Mouse (Mus musculus): ENCODE data around the gene 4930430F08Rik. TPM values are rescaled to one million over a fixed set of nuclear protein-coding genes. Genes with fewer than 3 reads are reported as not detected.
"Not testable (repeated sequence)": the region's sequence is repeated elsewhere in the genome, so short reads cannot be mapped to it uniquely, and the experiment has no call there.

The 4930430F08Rik gene
- polyA plus RNA-seq, 1 experiment from 2014 or later: 5.1 TPM

DNA sequence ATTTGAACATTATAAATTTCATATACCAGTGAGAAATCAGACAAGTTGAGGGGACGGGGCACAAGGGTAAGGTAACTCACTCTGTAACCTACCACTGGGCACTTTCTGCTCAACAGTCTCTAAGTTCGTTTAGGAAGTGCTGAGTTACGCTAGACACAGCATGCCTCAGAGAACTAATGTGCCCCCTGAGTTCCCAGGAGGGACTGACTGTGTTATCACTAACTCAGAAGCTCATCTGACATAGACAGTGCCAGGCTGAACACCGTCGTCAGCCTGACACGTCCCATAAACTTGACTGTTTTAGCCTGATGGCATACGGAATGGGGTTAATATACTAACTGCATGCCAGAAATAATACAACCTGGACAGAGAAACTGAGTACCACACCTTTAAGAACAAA, 14.9 kb downstream of the 4930430F08Rik start:
- Histone ChIP-seq H3K9ac (replicated peaks) (no peak overlapping the region), H3K36me3 (replicated peaks; ENCODE audit: insufficient read depth, low read length) (peaks cover 15% of the 10 kb centered on the region), H3K4me2 (ENCODE audit: low read depth, low read length) (no peak overlapping the region), H3K4me1 (ENCODE audit: insufficient read depth) (no peaks in the 10 kb centered on the region), H3K4me3 (ENCODE audit: low read depth, low read length) (no peak overlapping the region), H3K9me3 (ENCODE audit: low read length) (no peaks in the 10 kb centered on the region), H3K27ac (ENCODE audit: low read depth) (no peak overlapping the region), H3K27me3 (ENCODE audit: insufficient read depth, low read length) (no peaks in the 10 kb centered on the region)
- DNase-seq (no peak), ATAC-seq (0 out of 2 replicates have a peak, but pooled peaks have one; percentile 29)
- no peak for TF ChIP-seq EP300 (IDR thresholded peaks at IDR 0.05; ENCODE audit: low read depth)
- no peak for TF ChIP-seq CTCF (IDR thresholded peaks at IDR 0.05; ENCODE audit: low read depth)
- WGBS (ENCODE audit: insufficient replicate concordance): 68% methylated on average over 7 of the region's 7 CpGs

GRCm38 (mm10) chr10:100574505-100575149, 15.6 kb downstream of the 4930430F08Rik start:
- ATAC-seq (peak; percentile 82), DNase-seq (no peak)
- Histone ChIP-seq H3K4me3 (ENCODE audit: low read depth, low read length) (no peak overlapping the region), H3K27me3 (ENCODE audit: insufficient read depth, low read length) (no peaks in the 10 kb centered on the region), H3K4me2 (ENCODE audit: low read depth, low read length) (no peak overlapping the region), H3K4me1 (ENCODE audit: insufficient read depth) (no peaks in the 10 kb centered on the region), H3K9ac (replicated peaks) (no peak overlapping the region), H3K9me3 (ENCODE audit: low read length) (no peaks in the 10 kb centered on the region), H3K27ac (ENCODE audit: low read depth) (no peak overlapping the region), H3K36me3 (replicated peaks; ENCODE audit: insufficient read depth, low read length) (peaks cover 15% of the 10 kb centered on the region)
- TF ChIP-seq EP300 (IDR thresholded peaks at IDR 0.05; ENCODE audit: low read depth) (peak; percentile 83), CTCF (IDR thresholded peaks at IDR 0.05; ENCODE audit: low read depth) (no peak)
- WGBS (ENCODE audit: insufficient replicate concordance): 65% methylated on average over 7 of the region's 7 CpGs

DNA sequence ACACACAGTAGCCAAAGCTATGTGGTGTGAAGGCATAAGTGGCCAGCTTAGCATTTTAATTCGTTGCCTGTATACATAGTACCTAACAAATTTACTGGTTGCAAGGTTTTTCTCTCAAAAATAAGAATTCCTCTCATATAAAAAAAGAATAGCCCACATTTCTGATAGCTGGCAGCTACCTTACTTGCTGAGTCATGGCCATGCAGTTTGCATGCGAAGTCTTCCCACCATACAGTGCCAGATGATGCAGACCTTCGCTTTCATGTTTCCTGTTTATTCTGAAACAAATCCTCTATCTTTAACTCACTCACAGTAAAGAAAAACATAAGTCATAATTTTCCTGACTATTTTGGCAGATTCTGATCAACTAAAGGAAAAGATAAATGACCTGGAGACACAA, 18.5 kb downstream of the 4930430F08Rik start:
- WGBS (ENCODE audit: insufficient replicate concordance): 68% methylated on average over 3 of the region's 3 CpGs

GRCm38 (mm10) chr10:100564112-100564511, 26.1 kb downstream of the 4930430F08Rik start:
- no peak overlapping the region for H3K4me2 ChIP-seq (ENCODE audit: low read depth, low read length)
- H3K9ac ChIP-seq (replicated peaks): no peak overlapping the region
- H3K9me3 ChIP-seq (ENCODE audit: low read length): no peaks in the 10 kb centered on the region
- H3K27ac ChIP-seq (ENCODE audit: low read depth): no peak overlapping the region
- DNase-seq (no peak), ATAC-seq (no peak)
- H3K36me3 ChIP-seq (replicated peaks; ENCODE audit: insufficient read depth, low read length): 0 out of 2 replicates have a peak, but pooled peaks cover 10% of the 10 kb centered on the region
- H3K4me3 ChIP-seq (ENCODE audit: low read depth, low read length): no peak overlapping the region
- WGBS (ENCODE audit: insufficient replicate concordance): 69% methylated on average over 3 of the region's 3 CpGs
- TF ChIP-seq EP300 (IDR thresholded peaks at IDR 0.05; ENCODE audit: low read depth): no peak
- TF ChIP-seq CTCF (IDR thresholded peaks at IDR 0.05; ENCODE audit: low read depth): no peak
- H3K4me1 ChIP-seq (ENCODE audit: insufficient read depth): no peaks in the 10 kb centered on the region
- no peaks in the 10 kb centered on the region for H3K27me3 ChIP-seq (ENCODE audit: insufficient read depth, low read length)

More for the DNA sequence above, 18.5 kb downstream of the 4930430F08Rik start:
- TF ChIP-seq CTCF (IDR thresholded peaks at IDR 0.05; ENCODE audit: low read depth) (no peak), EP300 (IDR thresholded peaks at IDR 0.05; ENCODE audit: low read depth) (no peak)
- Histone ChIP-seq H3K9me3 (ENCODE audit: low read length) (no peaks in the 10 kb centered on the region), H3K4me2 (ENCODE audit: low read depth, low read length) (no peak overlapping the region), H3K4me3 (ENCODE audit: low read depth, low read length) (no peak overlapping the region), H3K9ac (replicated peaks) (no peak overlapping the region), H3K36me3 (replicated peaks; ENCODE audit: insufficient read depth, low read length) (peaks cover 15% of the 10 kb centered on the region), H3K27ac (ENCODE audit: low read depth) (no peak overlapping the region), H3K4me1 (ENCODE audit: insufficient read depth) (no peaks in the 10 kb centered on the region), H3K27me3 (ENCODE audit: insufficient read depth, low read length) (no peaks in the 10 kb centered on the region)
- no peak for DNase-seq
- ATAC-seq: no peak

DNA sequence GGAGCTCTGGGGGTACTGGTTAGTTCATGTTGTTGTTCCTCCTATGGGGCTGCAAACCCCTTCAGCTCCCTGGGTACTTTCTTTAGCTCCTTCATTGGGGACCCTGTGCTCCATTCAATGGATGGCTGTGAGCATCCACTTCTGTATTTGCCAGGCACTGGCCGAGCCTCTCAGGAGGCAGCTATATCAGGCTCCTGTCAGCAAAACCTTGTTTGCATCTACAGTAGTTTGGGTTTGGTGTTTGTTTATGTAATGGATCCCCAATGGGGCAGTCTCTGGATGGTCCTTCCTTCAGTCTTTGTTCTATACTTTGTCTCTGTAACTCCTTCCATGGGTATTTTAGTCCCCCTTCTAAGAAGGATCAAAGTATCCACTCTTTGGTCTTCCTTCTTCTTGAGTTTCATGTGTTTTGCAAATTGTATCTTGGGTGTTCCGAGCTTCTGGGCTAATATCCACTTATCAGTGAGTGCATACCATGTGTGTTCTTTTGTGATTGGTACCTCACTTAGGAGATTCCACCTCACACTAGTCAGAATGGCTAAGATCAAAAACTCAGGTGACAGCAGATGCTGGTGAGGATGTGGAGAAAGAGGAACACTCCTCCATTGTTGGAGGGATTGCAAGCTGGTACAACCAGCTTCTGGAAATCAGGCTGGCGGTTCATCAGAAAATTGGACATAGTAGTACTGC, 29.9 kb downstream of the 4930430F08Rik start:
- not testable (repeated sequence) for H3K4me1 ChIP-seq (ENCODE audit: insufficient read depth); DNase-seq; H3K36me3 ChIP-seq (replicated peaks; ENCODE audit: insufficient read depth, low read length); H3K27ac ChIP-seq (ENCODE audit: low read depth); H3K27me3 ChIP-seq (ENCODE audit: insufficient read depth, low read length); H3K4me2 ChIP-seq (ENCODE audit: low read depth, low read length); H3K9ac ChIP-seq (replicated peaks); H3K4me3 ChIP-seq (ENCODE audit: low read depth, low read length); H3K9me3 ChIP-seq (ENCODE audit: low read length)
- WGBS (ENCODE audit: insufficient replicate concordance): 73% methylated on average over 3 of the region's 3 CpGs
- ATAC-seq: peak; percentile 50; the same call in 1 of the 2 replicates

- H3K27me3 ChIP-seq (ENCODE audit: insufficient read depth, low read length): no peaks in the 10 kb centered on the region
- ATAC-seq (no peak), DNase-seq (no peak)
- no peak overlapping the region for H3K9ac ChIP-seq (replicated peaks)
- TF ChIP-seq CTCF (IDR thresholded peaks at IDR 0.05; ENCODE audit: low read depth) (no peak), EP300 (IDR thresholded peaks at IDR 0.05; ENCODE audit: low read depth) (no peak)
- 79% methylated on average over 3 of the region's 3 CpGs for WGBS (ENCODE audit: insufficient replicate concordance)
- no peaks in the 10 kb centered on the region for H3K9me3 ChIP-seq (ENCODE audit: low read length)
- H3K4me1 ChIP-seq (ENCODE audit: insufficient read depth): no peaks in the 10 kb centered on the region
- no peak overlapping the region for H3K4me2 ChIP-seq (ENCODE audit: low read depth, low read length)
- H3K4me3 ChIP-seq (ENCODE audit: low read depth, low read length): no peak overlapping the region
- no peaks in the 10 kb centered on the region for H3K36me3 ChIP-seq (replicated peaks; ENCODE audit: insufficient read depth, low read length)
- H3K27ac ChIP-seq (ENCODE audit: low read depth): no peak overlapping the region
Measured at GRCm38 (mm10) chr10:100556566-100557175, 33.6 kb downstream of the 4930430F08Rik start.
